Mouse (Mus musculus) embryonic facial prominence, embryonic 15.5 days (tissue): ENCODE data around the gene Pik3cd. TPM values are rescaled to one million over a fixed set of nuclear protein-coding genes. Genes with fewer than 3 reads are reported as not detected.

Experiments
- ATAC-seq: fragments of 200-750 bp; cut with Nextera tagmentation; 2 replicates; pipeline ENCODE4 v1.8.0; 2017; ENCODE audit warnings: low read depth, moderate TSS enrichment; ENCODE audit not compliant: insufficient number of reproducible peaks, low FRiP score, low TSS enrichment
- H3K27ac ChIP-seq: fragments of 300-500 bp; sonication (generic); replicated peaks from 2 replicates; pipeline ENCODE4 v1.5.1; 2015; ENCODE audit warnings: mild to moderate bottlenecking, inconsistent platforms
- H3K27me3 ChIP-seq: fragments of 300-500 bp; sonication (generic); 2 replicates; pipeline ENCODE4 v1.6.1; 2015; ENCODE audit warnings: inconsistent platforms
- H3K36me3 ChIP-seq: fragments of 300-500 bp; sonication (generic); 2 replicates; pipeline ENCODE4 v1.6.1; 2015; ENCODE audit warnings: mild to moderate bottlenecking, inconsistent platforms
- H3K4me1 ChIP-seq: fragments of 300-500 bp; sonication (generic); 2 replicates; pipeline ENCODE4 v1.6.1; 2015; ENCODE audit warnings: inconsistent platforms
- H3K4me2 ChIP-seq: fragments of 300-500 bp; sonication (generic); replicated peaks from 2 replicates; pipeline ENCODE4 v1.6.1; 2015; ENCODE audit warnings: mild to moderate bottlenecking, inconsistent platforms
- H3K4me3 ChIP-seq: fragments of 300-500 bp; sonication (generic); replicated peaks from 2 replicates; pipeline ENCODE4 v1.5.1; 2015; ENCODE audit warnings: mild to moderate bottlenecking, inconsistent platforms
- H3K9ac ChIP-seq: fragments of 300-500 bp; sonication (generic); 2 replicates; pipeline ENCODE4 v1.6.1; 2015; ENCODE audit warnings: inconsistent platforms
- H3K9me3 ChIP-seq: fragments of 300-500 bp; sonication (generic); replicated peaks from 2 replicates; pipeline ENCODE4 v1.6.1; 2016; ENCODE audit warnings: inconsistent platforms
- WGBS: fragments of 180-500 bp; shearing (Covaris S2); methylation state at CpG from one replicate; pipeline ENCODE4 v1.1.7; 2015; 5-methylcytosine and 5-hydroxymethylcytosine counted together
- microRNA-seq: library from miRNA; unstranded; fragments of <30 nt; microRNA quantifications from one replicate; pipeline ENCODE4, GENCODE M21; 2016; ENCODE audit warnings: borderline number of aligned reads
- polyA plus RNA-seq: library from polyadenylated mRNA; unstranded; fragments of >200 nt; fragmentation: Nextera tagmentation; extraction: Ambion mirVana; gene quantifications from 2 replicates; pipeline ENCODE4 v1.2.1, GENCODE M21; 2015

Gene Pik3cd
- polyA plus RNA-seq, 1 experiment from 2014 or later: 5.9 TPM

DNA sequence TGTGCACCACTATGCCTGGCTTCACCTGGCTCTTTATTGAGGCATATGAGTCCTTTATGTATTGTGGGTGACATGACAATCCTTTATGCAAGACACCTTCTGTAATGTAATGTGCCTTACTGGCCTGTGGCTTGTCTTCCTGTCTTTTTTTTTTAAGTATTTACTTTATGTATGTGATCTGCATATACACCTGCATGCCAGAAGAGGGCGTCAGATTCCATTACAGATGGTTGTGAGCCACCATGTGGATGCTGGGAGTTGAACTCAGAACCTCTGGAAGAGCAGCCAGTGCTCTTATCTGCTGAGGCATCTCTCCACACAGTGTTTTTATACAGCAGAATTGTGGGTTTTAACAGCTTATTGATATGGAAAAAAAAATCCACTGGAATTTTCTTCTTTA is 98.5 kb downstream of the Pik3cd start:
- no peak overlapping the region for H3K4me2 ChIP-seq
- ATAC-seq: no peak
- 70% methylated on average over 1 of the region's 1 CpGs for WGBS

DNA sequence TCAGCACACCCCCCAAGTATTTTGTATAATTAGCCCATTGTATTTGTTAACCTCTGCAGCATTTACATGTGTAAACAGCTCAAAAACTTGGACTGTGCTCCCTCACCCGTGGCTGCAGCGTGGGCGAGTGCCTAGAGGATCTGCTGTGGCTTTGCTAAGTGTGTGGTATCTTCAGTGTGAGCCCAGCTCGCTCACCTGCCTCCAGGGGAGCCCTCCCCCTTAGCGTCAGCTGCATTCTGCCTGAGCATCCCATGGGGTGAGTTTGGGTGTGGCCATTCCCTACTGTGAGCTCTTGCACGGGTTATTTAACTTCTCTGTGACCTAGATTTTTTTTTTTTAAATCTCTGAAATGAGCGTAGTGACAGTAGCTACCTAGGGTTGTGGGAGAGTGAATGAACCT is 100.1 kb downstream of the Pik3cd start:
- Histone ChIP-seq H3K27me3 (no peaks in the 10 kb centered on the region), H3K4me3 (no peak overlapping the region), H3K4me1 (peaks cover 20% of the 10 kb centered on the region), H3K36me3 (no peaks in the 10 kb centered on the region), H3K9me3 (no peaks in the 10 kb centered on the region), H3K4me2 (no peak overlapping the region), H3K27ac (no peak overlapping the region), H3K9ac (no peak overlapping the region)
- 35% methylated on average over 7 of the region's 7 CpGs for WGBS
- ATAC-seq: no peak

More for the DNA sequence above, 98.5 kb downstream of the Pik3cd start:
- Histone ChIP-seq H3K9ac (no peak overlapping the region), H3K4me3 (no peak overlapping the region), H3K27ac (no peak overlapping the region), H3K36me3 (no peaks in the 10 kb centered on the region), H3K27me3 (no peaks in the 10 kb centered on the region), H3K9me3 (no peaks in the 10 kb centered on the region), H3K4me1 (peaks cover 34% of the 10 kb centered on the region)

DNA sequence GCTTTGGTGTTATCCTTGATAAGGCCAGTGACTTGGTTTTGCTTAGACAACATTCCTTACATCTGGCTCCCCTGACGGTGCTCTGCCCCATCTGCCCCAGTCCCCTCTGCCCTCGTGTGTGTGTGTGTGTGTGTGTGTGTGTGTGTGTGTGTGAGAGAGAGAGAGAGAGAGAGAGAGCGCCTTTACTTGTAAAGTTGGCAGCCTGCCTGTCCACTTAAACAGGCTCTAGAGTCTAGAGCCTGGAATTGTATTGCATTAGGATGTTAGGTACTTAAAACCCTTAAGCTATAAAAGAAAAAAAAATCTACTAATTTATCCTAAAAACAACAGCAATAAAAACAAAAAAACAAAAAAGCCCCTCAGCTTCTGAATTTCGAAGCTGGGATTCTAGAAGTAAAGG is 100.9 kb downstream of the Pik3cd start:
- Histone ChIP-seq H3K27ac (no peak overlapping the region), H3K9me3 (no peaks in the 10 kb centered on the region), H3K4me3 (no peak overlapping the region), H3K27me3 (no peaks in the 10 kb centered on the region), H3K4me2 (no peak overlapping the region), H3K9ac (no peak overlapping the region), H3K36me3 (no peaks in the 10 kb centered on the region), H3K4me1 (peaks cover 14% of the 10 kb centered on the region; the same call in 1 of the 2 replicates)
- 35% methylated on average over 4 of the region's 4 CpGs for WGBS
- ATAC-seq: no peak

DNA sequence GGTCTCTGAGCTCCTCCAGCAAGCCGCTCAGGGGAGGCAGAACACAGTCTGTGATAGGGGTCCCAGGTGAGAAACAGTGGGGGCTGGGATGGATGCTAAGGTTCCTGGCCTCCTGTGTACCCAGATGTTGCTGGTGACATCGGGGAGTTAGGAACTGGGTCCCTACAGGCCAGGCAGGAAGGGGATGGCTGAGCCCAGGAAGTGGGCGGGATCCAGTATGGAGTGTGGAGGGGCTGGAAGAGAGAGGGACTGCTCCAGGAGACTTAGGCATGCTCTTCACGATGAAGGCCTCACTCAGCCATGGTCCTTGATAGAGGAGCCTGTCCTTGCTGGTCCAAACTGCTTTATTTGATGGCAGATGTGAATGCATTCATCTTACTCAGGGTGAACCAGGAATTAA is 102.2 kb downstream of the Pik3cd start:
- 0 out of 2 replicates have a peak, but pooled peaks cover 3% of the 10 kb centered on the region for H3K36me3 ChIP-seq
- no peak overlapping the region for H3K9ac ChIP-seq
- ATAC-seq: no peak
- no peak overlapping the region for H3K4me2 ChIP-seq
- no peaks in the 10 kb centered on the region for H3K27me3 ChIP-seq
- 88% methylated on average over 4 of the region's 4 CpGs for WGBS
- no peaks in the 10 kb centered on the region for H3K9me3 ChIP-seq
- no peak overlapping the region for H3K27ac ChIP-seq
- H3K4me1 ChIP-seq: peaks cover 11% of the 10 kb centered on the region; the same call in 1 of the 2 replicates
- H3K4me3 ChIP-seq: no peak overlapping the region

GRCm38 (mm10) chr4:149599549-149599948 is 102.8 kb downstream of the Pik3cd start:
- H3K27ac ChIP-seq: no peak overlapping the region
- no peaks in the 10 kb centered on the region for H3K9me3 ChIP-seq
- no peaks in the 10 kb centered on the region for H3K27me3 ChIP-seq
- H3K36me3 ChIP-seq: 0 out of 2 replicates have a peak, but pooled peaks cover 3% of the 10 kb centered on the region
- ATAC-seq: no peak
- peaks cover 14% of the 10 kb centered on the region; the same call in 1 of the 2 replicates for H3K4me1 ChIP-seq
- no peak overlapping the region for H3K4me2 ChIP-seq
- H3K4me3 ChIP-seq: no peak overlapping the region
- H3K9ac ChIP-seq: no peak overlapping the region
- 93% methylated on average over 6 of the region's 6 CpGs for WGBS

Small RNA genes lying within 50 kb of the gene (microRNA-seq; reads per million reads assigned to microRNA genes)
- gene Mir7023: not detected

Other genes starting within 250 kb of the Pik3cd start
- 0.77 and 1.6 TPM in 2 replicates for gene Rbp7, start 247.6 kb downstream of the Pik3cd start, polyA plus RNA-seq
- 0.28 and 0.39 TPM in 2 replicates for gene Tmem274, start 225.2 kb downstream of the Pik3cd start, polyA plus RNA-seq
- 10.9 and 12.1 TPM in 2 replicates for gene Nmnat1, start 217.4 kb downstream of the Pik3cd start, polyA plus RNA-seq
- 46.2 and 46.8 TPM in 2 replicates for gene Lzic, start 217.3 kb downstream of the Pik3cd start, polyA plus RNA-seq
- 67.8 and 72.7 TPM in 2 replicates for gene Ctnnbip1, start 184.3 kb downstream of the Pik3cd start, polyA plus RNA-seq
- 64.5 and 71.4 TPM in 2 replicates for gene Clstn1, start 116.1 kb downstream of the Pik3cd start, polyA plus RNA-seq
- 27.7 and 28.8 TPM in 2 replicates for gene Tmem201, start 35.5 kb upstream of the Pik3cd start, polyA plus RNA-seq
- gene Slc25a33, start 71.7 kb upstream of the Pik3cd start, polyA plus RNA-seq: 10.8 TPM in 2 replicates